Mouse (Mus musculus) liver, postnatal 0 days (tissue): ENCODE measurements around the gene Klb.

Source experiments
- CTCF ChIP-seq: sonication (generic); IDR thresholded peaks from 2 replicates; pipeline ENCODE4 v1.5.1; 2016; ENCODE audit warnings: antibody characterized with exemption, low read depth
- EP300 ChIP-seq: IDR thresholded peaks from 2 replicates; pipeline ENCODE4 v1.6.1; 2016; ENCODE audit warnings: antibody characterized with exemption, low read depth, mild to moderate bottlenecking

DNA sequence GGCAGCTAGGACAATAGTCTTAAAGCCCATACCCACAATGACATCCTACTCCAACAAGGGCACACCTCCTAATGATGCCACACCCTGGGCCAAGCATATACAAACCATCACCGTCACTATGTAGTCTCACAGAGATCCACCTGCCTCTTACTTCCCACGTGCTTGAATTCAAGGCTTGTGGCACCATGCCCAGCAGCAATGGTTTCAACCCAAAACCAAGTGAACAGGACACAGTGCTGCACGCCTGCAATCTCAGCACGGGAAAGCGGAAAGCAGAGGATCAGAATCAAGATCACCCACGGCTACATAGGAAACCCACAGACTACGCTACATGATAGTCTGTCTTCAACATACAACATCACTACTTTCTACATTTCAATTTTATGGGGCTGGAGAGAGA, 39.9 kb upstream of the Klb start:
- TF ChIP-seq CTCF (no peak), EP300 (no peak)
